8 mouse cellular contexts compared by ENCODE assay signal in the genomic region with DNA sequence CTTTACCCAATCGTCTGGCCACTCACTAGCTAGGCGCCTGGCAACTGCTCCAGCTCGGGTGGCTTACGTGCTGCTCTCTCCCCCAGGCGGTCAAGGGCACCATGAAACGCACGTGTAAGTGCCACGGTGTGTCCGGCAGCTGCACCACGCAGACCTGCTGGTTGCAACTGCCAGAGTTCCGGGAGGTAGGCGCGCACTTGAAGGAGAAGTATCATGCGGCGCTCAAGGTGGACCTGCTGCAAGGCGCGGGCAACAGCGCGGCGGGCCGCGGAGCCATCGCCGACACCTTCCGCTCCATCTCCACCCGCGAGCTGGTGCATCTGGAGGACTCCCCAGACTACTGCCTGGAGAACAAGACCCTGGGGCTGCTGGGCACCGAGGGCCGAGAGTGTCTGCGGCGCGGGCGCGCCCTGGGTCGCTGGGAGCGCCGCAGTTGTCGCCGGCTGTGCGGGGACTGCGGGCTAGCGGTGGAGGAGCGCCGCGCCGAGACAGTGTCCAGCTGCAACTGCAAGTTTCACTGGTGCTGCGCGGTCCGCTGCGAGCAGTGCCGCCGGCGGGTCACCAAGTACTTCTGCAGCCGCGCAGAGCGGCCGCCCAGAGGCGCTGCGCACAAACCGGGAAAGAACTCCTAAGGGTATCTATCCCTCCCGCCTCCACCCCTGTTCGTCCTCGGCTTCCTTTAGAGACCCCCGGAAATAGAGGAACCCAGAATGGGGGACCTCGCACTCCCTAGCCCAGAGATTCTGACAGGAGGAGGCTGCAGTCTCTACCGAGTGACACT. TPM values are rescaled to one million over a fixed set of nuclear protein-coding genes. Genes with fewer than 3 reads are reported as not detected.
DNase-seq lines count a peak whose midpoint lies in the region; ATAC-seq lines count a peak whose summit lies in the region.

No protein-coding gene starts in this region.

- H3K36me3 ChIP-seq in heart, embryonic 10.5 days: no peaks in the 10 kb centered on the region
- no peaks in the 10 kb centered on the region for H3K36me3 ChIP-seq in kidney, embryonic 14.5 days (ENCODE audit: control insufficient read depth, insufficient read depth, low read length)
- no peaks in the 10 kb centered on the region for H3K36me3 ChIP-seq in midbrain, embryonic 11.5 days (ENCODE audit: control insufficient read depth, insufficient read depth, low read length)

- WGBS in heart, embryonic 10.5 days: under 1% methylated on average over 66 of the region's 66 CpGs
- under 1% methylated on average over 64 of the region's 66 CpGs for WGBS in kidney, embryonic 14.5 days
- WGBS in midbrain, embryonic 11.5 days: 1% methylated on average over 66 of the region's 66 CpGs

- H3K9ac ChIP-seq in kidney, embryonic 14.5 days (ENCODE audit: low read depth, low read length): peak overlapping the region; percentile 42
- peak overlapping the region; percentile 54 for H3K9ac ChIP-seq in midbrain, embryonic 11.5 days (ENCODE audit: low read length)

- H3K4me1 ChIP-seq in heart, embryonic 10.5 days: peaks cover 33% of the 10 kb centered on the region
- peaks cover 57% of the 10 kb centered on the region for H3K4me1 ChIP-seq in kidney, embryonic 14.5 days (ENCODE audit: control insufficient read depth, insufficient read depth, low read length)
- H3K4me1 ChIP-seq in midbrain, embryonic 11.5 days (ENCODE audit: control insufficient read depth, insufficient read depth, low read length): peaks cover 43% of the 10 kb centered on the region

- peaks cover 96% of the 10 kb centered on the region for H3K27me3 ChIP-seq in heart, embryonic 10.5 days (ENCODE audit: insufficient read depth, poor library complexity, severe bottlenecking)
- H3K27me3 ChIP-seq in kidney, embryonic 14.5 days (ENCODE audit: control insufficient read depth, insufficient read depth, low read length): peaks cover 24% of the 10 kb centered on the region
- H3K27me3 ChIP-seq in midbrain, embryonic 11.5 days (ENCODE audit: control insufficient read depth, insufficient read depth, low read length): peaks cover 92% of the 10 kb centered on the region

- peak overlapping the region; percentile 39; the same call in 1 of the 2 replicates for H3K27ac ChIP-seq in heart, embryonic 10.5 days
- H3K27ac ChIP-seq in kidney, embryonic 14.5 days (ENCODE audit: low read depth, low read length): peak overlapping the region; percentile 13; the same call in 1 of the 2 replicates
- H3K27ac ChIP-seq in midbrain, embryonic 11.5 days (ENCODE audit: low read depth, low read length): no peak overlapping the region

- H3K9me3 ChIP-seq in heart, embryonic 10.5 days: no peaks in the 10 kb centered on the region
- H3K9me3 ChIP-seq in kidney, embryonic 14.5 days (ENCODE audit: control insufficient read depth, low read length): no peaks in the 10 kb centered on the region
- no peaks in the 10 kb centered on the region for H3K9me3 ChIP-seq in midbrain, embryonic 11.5 days (ENCODE audit: control insufficient read depth, low read length)

- ATAC-seq in kidney, embryonic 14.5 days (ENCODE audit: low FRiP score, low TSS enrichment): peak; percentile 34; the same call in 1 of the 2 replicates
- no peak for ATAC-seq in midbrain, embryonic 11.5 days (ENCODE audit: low FRiP score)

- peak; percentile 15 to 43 for DNase-seq in layer of hippocampus, postnatal 10 days (ENCODE audit: low spot score in 2 of 2)
- no peak for DNase-seq in layer of hippocampus, adult 11-12 months (ENCODE audit: low spot score)
- peak; percentile 64 for DNase-seq in adrenal gland, postnatal 25 days
- no peak for DNase-seq in heart, embryonic 10.5 days (ENCODE audit: low spot score)
- DNase-seq in midbrain, embryonic 11.5 days (ENCODE audit: low spot score, missing footprints): peak; percentile 95
- DNase-seq in thymus, postnatal 14 days: peak; percentile 66
- no peak for DNase-seq in layer of hippocampus, postnatal 25 days (ENCODE audit: extremely low spot score in 1 of 2, low spot score in 1 of 2)

- H3K4me2 ChIP-seq in kidney, embryonic 14.5 days (replicated peaks; ENCODE audit: low read depth, low read length): peak overlapping the region; percentile 67
- H3K4me2 ChIP-seq in midbrain, embryonic 11.5 days: peak overlapping the region; percentile 48

- peak overlapping the region; percentile 66 for H3K4me3 ChIP-seq in heart, embryonic 10.5 days
- peak overlapping the region; percentile 36 for H3K4me3 ChIP-seq in kidney, embryonic 14.5 days (ENCODE audit: low read length)
- H3K4me3 ChIP-seq in midbrain, embryonic 11.5 days (ENCODE audit: low read depth, low read length): peak overlapping the region; percentile 37

RNA-seq across cellular contexts. Expression of gene Wnt8b, which starts 18.4 kb away (rescaled TPM):
- under 1 TPM; 0.30 to 0.31 TPM for total RNA-seq in layer of hippocampus, postnatal 10 days (2021)
- total RNA-seq in adrenal gland, postnatal 25 days (2021): 0.39 TPM in 1 of 2 replicates, not detected in the other
- polyA plus RNA-seq in heart, embryonic 10.5 days (2016; fragmentation: Nextera tagmentation; extraction: Ambion mirVana): not detected in 2 replicates
- polyA plus RNA-seq in kidney, embryonic 14.5 days (2014; fragmentation: Nextera tagmentation; extraction: Ambion mirVana): 3.5 and 4.5 TPM in 2 replicates
- 7.9 and 13.9 TPM in 2 replicates for polyA plus RNA-seq in midbrain, embryonic 11.5 days (2014; fragmentation: Nextera tagmentation; extraction: Ambion mirVana)
- under 1 TPM in 1 of 2 experiments, not detected in 1; 0.09 TPM for total RNA-seq in layer of hippocampus, postnatal 25 days (2021)

RNA-seq across cellular contexts. Expression of gene Sec31b, which starts 34.0 kb away (rescaled TPM):
- total RNA-seq in layer of hippocampus, postnatal 10 days (2021): under 1 TPM; 0.11 to 0.34 TPM
- total RNA-seq in adrenal gland, postnatal 25 days (2021): 3.9 and 5.1 TPM in 2 replicates
- 1.0 and 1.9 TPM in 2 replicates for polyA plus RNA-seq in heart, embryonic 10.5 days (2016; fragmentation: Nextera tagmentation; extraction: Ambion mirVana)
- polyA plus RNA-seq in kidney, embryonic 14.5 days (2014; fragmentation: Nextera tagmentation; extraction: Ambion mirVana): 0.76 and 0.87 TPM in 2 replicates
- polyA plus RNA-seq in midbrain, embryonic 11.5 days (2014; fragmentation: Nextera tagmentation; extraction: Ambion mirVana): 0.18 and 0.25 TPM in 2 replicates
- under 1 TPM; 0.28 to 0.42 TPM for total RNA-seq in layer of hippocampus, postnatal 25 days (2021)

RNA-seq across cellular contexts. Expression of gene Gm20538, which starts 41.0 kb away (rescaled TPM):
- not detected for total RNA-seq in layer of hippocampus, postnatal 10 days (2021)
- not detected in 2 replicates for total RNA-seq in adrenal gland, postnatal 25 days (2021)
- polyA plus RNA-seq in heart, embryonic 10.5 days (2016; fragmentation: Nextera tagmentation; extraction: Ambion mirVana): not detected in 2 replicates
- polyA plus RNA-seq in kidney, embryonic 14.5 days (2014; fragmentation: Nextera tagmentation; extraction: Ambion mirVana): not detected in 2 replicates
- polyA plus RNA-seq in midbrain, embryonic 11.5 days (2014; fragmentation: Nextera tagmentation; extraction: Ambion mirVana): not detected in 2 replicates
- not detected for total RNA-seq in layer of hippocampus, postnatal 25 days (2021)

RNA-seq across cellular contexts. Expression of gene Ndufb8, which starts 43.6 kb away (rescaled TPM):
- 100 to 1,000 TPM; 371 to 384 TPM for total RNA-seq in layer of hippocampus, postnatal 10 days (2021)
- 457 and 562 TPM in 2 replicates for total RNA-seq in adrenal gland, postnatal 25 days (2021)
- polyA plus RNA-seq in heart, embryonic 10.5 days (2016; fragmentation: Nextera tagmentation; extraction: Ambion mirVana): 861 and 988 TPM in 2 replicates
- polyA plus RNA-seq in kidney, embryonic 14.5 days (2014; fragmentation: Nextera tagmentation; extraction: Ambion mirVana): 579 and 700 TPM in 2 replicates
- polyA plus RNA-seq in midbrain, embryonic 11.5 days (2014; fragmentation: Nextera tagmentation; extraction: Ambion mirVana): 443 and 490 TPM in 2 replicates
- 100 to 1,000 TPM; 343 to 371 TPM for total RNA-seq in layer of hippocampus, postnatal 25 days (2021)

RNA-seq across cellular contexts. Expression of gene Hif1an, which starts 51.0 kb away (rescaled TPM):
- 10 to 100 TPM; 30.2 to 33.1 TPM for total RNA-seq in layer of hippocampus, postnatal 10 days (2021)
- 27.6 and 30.4 TPM in 2 replicates for total RNA-seq in adrenal gland, postnatal 25 days (2021)
- polyA plus RNA-seq in heart, embryonic 10.5 days (2016; fragmentation: Nextera tagmentation; extraction: Ambion mirVana): 35.4 and 43.6 TPM in 2 replicates
- 20.6 and 28.0 TPM in 2 replicates for polyA plus RNA-seq in kidney, embryonic 14.5 days (2014; fragmentation: Nextera tagmentation; extraction: Ambion mirVana)
- 24.2 and 24.7 TPM in 2 replicates for polyA plus RNA-seq in midbrain, embryonic 11.5 days (2014; fragmentation: Nextera tagmentation; extraction: Ambion mirVana)
- total RNA-seq in layer of hippocampus, postnatal 25 days (2021): 10 to 100 TPM; 29.8 to 30.2 TPM

Comparison
In these comparisons a context has a peak if more than half of its experiments do, and no peak if none do; other contexts are left out.
1. DNase-seq: peak in layer of hippocampus, postnatal 10 days (2 of 2), adrenal gland, postnatal 25 days (single experiment), midbrain, embryonic 11.5 days (single experiment) and thymus, postnatal 14 days (single experiment); none in layer of hippocampus, adult 11-12 months (single experiment), heart, embryonic 10.5 days (single experiment) and layer of hippocampus, postnatal 25 days (0 of 2).
2. Peak in every context shown above with its lines, with median percentiles within 50 percentile points of each other: H3K4me3 ChIP-seq.